Mouse (Mus musculus): ENCODE results near the gene Ecm1. TPM values are rescaled to one million over a fixed set of nuclear protein-coding genes. Genes with fewer than 3 reads are reported as not detected.
"Not testable (repeated sequence)": the region's sequence is repeated elsewhere in the genome, so short reads cannot be mapped to it uniquely, and the experiment has no call there.

Gene Ecm1
- polyA plus RNA-seq, 1 experiment from 2014 or later = 13.2 TPM

DNA sequence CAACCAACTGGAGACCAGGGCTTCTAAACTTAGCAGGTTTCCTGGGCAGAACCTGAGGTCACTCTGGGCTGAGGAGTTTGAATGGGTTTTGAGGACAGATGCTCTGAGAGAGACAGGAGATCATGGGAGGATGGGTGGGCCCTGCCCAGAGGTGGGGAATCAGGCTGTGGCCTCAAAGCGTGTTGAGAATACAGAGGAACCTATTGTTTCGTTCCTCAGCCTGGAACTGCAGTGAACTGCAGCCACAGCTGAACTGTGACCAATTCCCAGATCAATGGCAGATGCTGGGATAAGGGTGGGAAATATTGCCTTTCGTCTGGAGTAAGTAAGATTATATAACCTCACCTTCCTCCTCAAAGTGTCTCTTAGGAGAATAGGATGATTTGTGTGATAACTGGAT, 43.6 kb downstream of the Ecm1 start:
- Histone ChIP-seq H3K4me3 (replicated peaks) (no peak overlapping the region), H3K36me3 (replicated peaks) (no peaks in the 10 kb centered on the region), H3K27me3 (no peaks in the 10 kb centered on the region), H3K4me1 (peaks cover 14% of the 10 kb centered on the region), H3K27ac (no peak overlapping the region), H3K4me2 (no peak overlapping the region), H3K9ac (no peak overlapping the region), H3K9me3 (no peaks in the 10 kb centered on the region)
- 70% methylated on average over 3 of the region's 3 CpGs for WGBS
- no peak for ATAC-seq (ENCODE audit: low FRiP score)

- 93% methylated on average over 11 of the region's 11 CpGs for WGBS
- Histone ChIP-seq H3K4me1 (peaks cover 10% of the 10 kb centered on the region), H3K36me3 (replicated peaks) (no peaks in the 10 kb centered on the region), H3K9me3 (no peaks in the 10 kb centered on the region), H3K9ac (no peak overlapping the region), H3K4me2 (no peak overlapping the region), H3K4me3 (replicated peaks) (no peak overlapping the region), H3K27ac (no peak overlapping the region), H3K27me3 (no peaks in the 10 kb centered on the region)
- no peak for ATAC-seq (ENCODE audit: low FRiP score)
Observed at GRCm38 (mm10) chr3:95694808-95695703, 44.3 kb downstream of the Ecm1 start.

DNA sequence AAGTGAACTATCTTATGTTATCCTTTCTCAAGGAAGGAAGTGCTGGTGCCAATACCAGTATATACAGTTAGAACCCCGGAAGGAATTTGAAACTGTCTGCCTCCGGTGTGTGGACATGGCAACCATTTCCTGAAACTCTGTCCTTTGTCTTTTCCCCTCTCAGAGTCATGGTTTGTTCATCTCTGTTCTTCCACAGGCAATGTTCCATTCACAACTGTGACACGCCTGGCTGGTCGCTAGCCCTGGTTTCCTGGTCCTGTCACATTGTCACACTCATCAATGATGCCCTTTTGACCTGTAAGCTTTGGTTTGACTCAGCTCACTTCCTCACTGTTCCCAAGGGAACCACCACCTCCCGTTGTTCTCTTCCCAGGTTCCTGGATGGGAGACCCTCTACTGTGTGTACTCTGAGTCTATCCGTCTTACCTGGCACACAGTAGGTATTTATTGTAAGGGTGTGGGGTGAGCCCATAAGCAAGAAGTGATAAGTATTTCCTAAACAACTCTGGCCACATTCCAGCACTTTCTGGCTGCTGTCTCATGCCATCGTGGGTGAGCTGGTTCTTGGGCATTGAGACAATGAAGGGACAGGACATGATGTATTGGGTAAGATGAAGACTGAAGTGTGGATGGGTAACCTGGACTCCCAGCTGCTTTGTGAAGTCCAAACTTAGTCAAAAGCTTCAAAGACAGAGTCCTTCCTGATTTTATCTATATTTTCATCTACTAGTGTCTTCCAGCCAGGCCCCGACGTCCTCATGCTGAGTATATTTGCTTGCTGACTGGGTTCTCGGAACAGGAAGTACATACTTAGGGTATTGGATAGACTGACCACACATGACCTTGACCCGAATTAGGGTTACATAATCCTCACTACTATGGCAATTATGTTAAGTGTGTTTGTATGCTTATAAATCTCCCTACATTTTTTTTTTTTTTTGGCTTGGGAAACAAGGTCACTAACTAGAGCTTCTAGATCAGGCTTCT, 45.3 kb downstream of the Ecm1 start:
- no peaks in the 10 kb centered on the region for H3K36me3 ChIP-seq (replicated peaks)
- 83% methylated on average over 11 of the region's 11 CpGs for WGBS

GRCm38 (mm10) chr3:95692677-95693076, 46.7 kb downstream of the Ecm1 start:
- 82% methylated on average over 6 of the region's 6 CpGs for WGBS
- peaks cover 14% of the 10 kb centered on the region for H3K4me1 ChIP-seq
- no peak for ATAC-seq (ENCODE audit: low FRiP score)

More for the DNA sequence above, 45.3 kb downstream of the Ecm1 start:
- Histone ChIP-seq H3K27me3 (no peaks in the 10 kb centered on the region), H3K4me3 (replicated peaks) (no peak overlapping the region), H3K4me2 (no peak overlapping the region), H3K9me3 (no peaks in the 10 kb centered on the region), H3K27ac (no peak overlapping the region), H3K9ac (no peak overlapping the region), H3K4me1 (peaks cover 9% of the 10 kb centered on the region)
- ATAC-seq (ENCODE audit: low FRiP score) = no peak

DNA sequence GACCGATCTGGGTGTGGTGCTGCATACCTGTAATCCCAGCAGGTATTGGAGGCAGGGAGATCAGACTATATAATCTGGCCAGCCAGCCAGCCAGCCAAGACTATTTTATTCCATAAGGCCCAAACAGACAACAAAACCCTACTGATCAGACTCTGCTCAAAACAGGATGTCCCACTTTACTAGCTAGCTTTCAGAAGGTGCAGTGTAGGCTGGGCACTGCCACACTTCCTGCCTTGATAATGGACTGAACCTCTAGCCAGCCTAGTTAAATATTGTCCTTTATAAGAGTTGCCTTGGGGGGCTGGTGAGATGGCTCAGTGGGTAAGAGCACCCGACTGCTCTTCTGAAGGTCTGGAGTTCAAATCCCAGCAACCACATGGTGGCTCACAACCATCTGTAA, 48.8 kb downstream of the Ecm1 start:
- WGBS = 99% methylated on average over 2 of the region's 2 CpGs

More at GRCm38 (mm10) chr3:95692677-95693076, 46.7 kb downstream of the Ecm1 start:
- peaks cover under 1% of the 10 kb centered on the region; the same call in 1 of the 2 replicates for H3K27me3 ChIP-seq
- no peaks in the 10 kb centered on the region for H3K9me3 ChIP-seq
- no peak overlapping the region for H3K27ac ChIP-seq
- no peaks in the 10 kb centered on the region for H3K36me3 ChIP-seq (replicated peaks)
- no peak overlapping the region for H3K9ac ChIP-seq
- no peak overlapping the region for H3K4me2 ChIP-seq
- no peak overlapping the region for H3K4me3 ChIP-seq (replicated peaks)

DNA sequence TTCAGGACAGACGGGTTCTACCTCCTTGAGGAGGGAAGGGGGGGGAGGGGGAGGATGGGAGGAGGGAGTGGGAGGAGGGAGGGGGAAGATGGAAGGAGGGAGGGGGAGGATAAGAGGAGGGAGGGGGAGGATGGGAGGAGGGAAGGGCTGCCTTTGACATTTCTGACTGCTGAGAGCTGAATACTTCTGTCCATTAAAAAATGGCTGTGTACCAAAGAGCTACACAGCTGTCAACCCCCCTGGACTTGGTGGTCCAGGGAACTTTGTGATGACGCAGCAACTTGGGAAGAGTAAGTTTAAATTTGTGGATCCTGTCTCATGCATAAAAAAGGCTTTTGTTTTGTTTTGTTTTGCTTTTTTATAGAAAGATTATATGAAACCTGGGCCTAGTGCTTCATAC, 49.4 kb downstream of the Ecm1 start:
- H3K4me1 ChIP-seq = peaks cover 18% of the 10 kb centered on the region
- H3K4me3 ChIP-seq (replicated peaks) = no peak overlapping the region
- H3K27me3 ChIP-seq = peaks cover 16% of the 10 kb centered on the region
- H3K9ac ChIP-seq = no peak overlapping the region
- no peak overlapping the region for H3K4me2 ChIP-seq
- no peaks in the 10 kb centered on the region for H3K9me3 ChIP-seq
- 51% methylated on average over 2 of the region's 2 CpGs for WGBS
- no peak for ATAC-seq (ENCODE audit: low FRiP score)
- H3K36me3 ChIP-seq (replicated peaks) = no peaks in the 10 kb centered on the region
- no peak overlapping the region for H3K27ac ChIP-seq

More for the DNA sequence above, 48.8 kb downstream of the Ecm1 start:
- not testable (repeated sequence) for ATAC-seq (ENCODE audit: low FRiP score); H3K4me2 ChIP-seq; H3K36me3 ChIP-seq (replicated peaks); H3K27ac ChIP-seq; H3K4me3 ChIP-seq (replicated peaks); H3K9me3 ChIP-seq; H3K9ac ChIP-seq
- Histone ChIP-seq H3K27me3 (peaks cover 16% of the 10 kb centered on the region), H3K4me1 (peaks cover 19% of the 10 kb centered on the region)

DNA sequence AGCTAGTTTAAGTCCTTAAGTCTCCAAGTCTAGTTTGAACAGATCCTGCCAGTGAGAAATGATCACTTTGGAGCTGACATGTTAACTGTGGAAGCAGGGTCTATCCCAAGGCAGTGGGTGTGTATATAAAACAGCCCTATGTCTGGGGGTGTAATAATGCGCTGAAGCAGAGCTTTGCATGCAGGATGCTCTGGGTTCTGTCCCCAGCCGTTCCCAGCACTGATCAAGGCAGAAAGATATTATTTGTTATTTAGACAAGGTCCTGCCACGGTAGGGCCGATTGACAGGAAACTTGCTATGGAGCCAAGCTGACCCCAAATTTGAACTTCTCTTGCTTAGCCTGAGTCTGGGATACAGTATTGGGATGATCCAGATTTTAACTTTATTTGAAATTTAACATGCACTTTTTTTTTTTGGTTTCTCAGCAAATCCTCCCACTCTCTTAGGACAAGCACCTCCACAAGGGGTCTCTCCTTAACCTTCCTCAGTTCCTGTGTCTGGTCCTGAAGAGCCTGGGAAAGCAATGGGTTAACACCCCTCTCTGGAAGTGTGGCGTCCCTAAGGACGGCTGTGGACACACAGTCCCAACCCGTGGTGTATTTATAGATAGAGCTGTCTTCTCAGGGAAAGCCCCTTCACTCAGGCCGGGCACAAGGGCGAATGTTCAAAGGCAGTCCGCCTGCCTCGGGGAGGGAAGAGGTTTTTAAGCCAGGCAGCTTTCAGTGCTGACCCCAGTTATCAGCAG, 50.0 kb downstream of the Ecm1 start:
- ATAC-seq (ENCODE audit: low FRiP score) = no peak
- Histone ChIP-seq H3K27ac (no peak overlapping the region), H3K4me2 (no peak overlapping the region), H3K36me3 (replicated peaks) (no peaks in the 10 kb centered on the region), H3K9ac (no peak overlapping the region), H3K27me3 (peaks cover 16% of the 10 kb centered on the region), H3K9me3 (no peaks in the 10 kb centered on the region), H3K4me3 (replicated peaks) (no peak overlapping the region), H3K4me1 (peaks cover 18% of the 10 kb centered on the region)
- 39% methylated on average over 11 of the region's 11 CpGs for WGBS

GRCm38 (mm10) chr3:95687524-95688421, 51.6 kb downstream of the Ecm1 start, which contains the start of gene Adamtsl4:
Gene Adamtsl4 (minus strand): TSS chr3:95687917.
- no peaks in the 10 kb centered on the region for H3K9me3 ChIP-seq
- no peaks in the 10 kb centered on the region for H3K36me3 ChIP-seq (replicated peaks)
- WGBS = 6% methylated on average over 50 of the region's 50 CpGs
- ATAC-seq (ENCODE audit: low FRiP score) = peak; percentile 75
- peak within 1 kb of the TSS; percentile 44 for H3K4me3 ChIP-seq (replicated peaks)
- H3K4me2 ChIP-seq = peak within 1 kb of the TSS; percentile 75
- peaks cover 18% of the 10 kb centered on the region for H3K4me1 ChIP-seq
- peak within 1 kb of the TSS; percentile 51 for H3K9ac ChIP-seq
- H3K27me3 ChIP-seq = peaks cover 16% of the 10 kb centered on the region
- no peak within 1 kb of the TSS for H3K27ac ChIP-seq

GRCm38 (mm10) chr3:95687168-95687523, 52.2 kb downstream of the Ecm1 start:
- Histone ChIP-seq H3K9ac (peak overlapping the region; percentile 51), H3K36me3 (replicated peaks) (no peaks in the 10 kb centered on the region), H3K4me3 (replicated peaks) (peak overlapping the region; percentile 44), H3K27me3 (peaks cover 16% of the 10 kb centered on the region), H3K4me1 (peaks cover 18% of the 10 kb centered on the region), H3K9me3 (no peaks in the 10 kb centered on the region), H3K27ac (no peak overlapping the region), H3K4me2 (peak overlapping the region; percentile 75)
- WGBS = 11% methylated on average over 4 of the region's 4 CpGs
- 0 out of 2 replicates have a peak, but pooled peaks have one; percentile 9 for ATAC-seq (ENCODE audit: low FRiP score)

DNA sequence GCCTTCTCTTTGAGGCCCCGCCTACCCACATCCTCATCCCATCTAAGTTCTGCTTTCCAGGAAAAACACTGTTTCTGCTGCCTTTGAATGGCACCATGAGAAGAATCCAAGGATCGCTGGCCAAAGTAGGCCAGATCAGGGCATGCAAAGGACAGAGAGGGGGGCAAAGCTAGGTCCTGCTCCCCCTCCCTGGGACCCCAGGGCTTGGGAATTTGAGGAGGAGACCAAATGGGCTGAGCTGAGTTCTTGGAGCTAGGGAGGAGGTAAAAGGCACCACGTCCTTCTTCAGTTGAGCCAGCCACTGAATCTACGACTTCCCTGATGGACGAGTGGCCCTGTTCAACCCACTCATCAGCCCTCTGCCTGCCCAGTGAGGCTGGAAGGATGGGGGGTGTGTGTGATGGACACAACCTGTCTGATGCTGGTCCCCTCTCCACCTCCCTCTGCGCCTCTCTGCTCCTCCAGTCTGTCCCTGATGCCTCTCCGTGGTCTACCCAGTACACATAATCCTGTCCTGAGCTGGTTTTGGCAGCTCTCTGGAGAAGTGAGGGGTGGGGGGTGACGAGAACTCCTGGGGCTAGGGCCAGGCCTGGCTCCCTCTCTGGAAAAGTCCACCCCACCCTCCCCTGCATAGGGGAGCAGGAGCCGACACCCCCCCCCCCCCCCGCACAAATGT, 52.7 kb downstream of the Ecm1 start:
- H3K36me3 ChIP-seq (replicated peaks) = no peaks in the 10 kb centered on the region
- no peak for ATAC-seq (ENCODE audit: low FRiP score)
- H3K27me3 ChIP-seq = peaks cover 16% of the 10 kb centered on the region
- no peak overlapping the region for H3K9ac ChIP-seq
- WGBS = 40% methylated on average over 9 of the region's 10 CpGs
- H3K4me2 ChIP-seq = peak overlapping the region; percentile 75
- no peaks in the 10 kb centered on the region for H3K9me3 ChIP-seq
- H3K4me1 ChIP-seq = peaks cover 18% of the 10 kb centered on the region
- H3K27ac ChIP-seq = no peak overlapping the region
- no peak overlapping the region for H3K4me3 ChIP-seq (replicated peaks)

All from forebrain, embryonic 12.5 days (tissue).